Mouse (Mus musculus): ENCODE measurements around the gene Ezh2. TPM values are rescaled to one million over a fixed set of nuclear protein-coding genes. Genes with fewer than 3 reads are reported as not detected.
A peak's percentile ranks its signal among the peaks of the same experiment; 100 is the strongest.
"Not testable (repeated sequence)": the region's sequence is repeated elsewhere in the genome, so short reads cannot be mapped to it uniquely, and the experiment has no call there.

Gene Ezh2
- 10 to 100 TPM; 11.9 to 17.5 (median 12.8) TPM for total RNA-seq (2022)

- peak; percentile 94 to 96 for DNase-seq (ENCODE audit: low spot score in 2 of 2)
These were observed at the start of gene Ezh2 for GRCm38 (mm10) chr6:47594926-47595623. TSS of gene Ezh2 (minus strand) at chr6:47595341.

GRCm38 (mm10) chr6:47636527-47637076, 41.5 kb upstream of the Ezh2 start:
- no peak for DNase-seq (ENCODE audit: low spot score in 2 of 2)

DNA sequence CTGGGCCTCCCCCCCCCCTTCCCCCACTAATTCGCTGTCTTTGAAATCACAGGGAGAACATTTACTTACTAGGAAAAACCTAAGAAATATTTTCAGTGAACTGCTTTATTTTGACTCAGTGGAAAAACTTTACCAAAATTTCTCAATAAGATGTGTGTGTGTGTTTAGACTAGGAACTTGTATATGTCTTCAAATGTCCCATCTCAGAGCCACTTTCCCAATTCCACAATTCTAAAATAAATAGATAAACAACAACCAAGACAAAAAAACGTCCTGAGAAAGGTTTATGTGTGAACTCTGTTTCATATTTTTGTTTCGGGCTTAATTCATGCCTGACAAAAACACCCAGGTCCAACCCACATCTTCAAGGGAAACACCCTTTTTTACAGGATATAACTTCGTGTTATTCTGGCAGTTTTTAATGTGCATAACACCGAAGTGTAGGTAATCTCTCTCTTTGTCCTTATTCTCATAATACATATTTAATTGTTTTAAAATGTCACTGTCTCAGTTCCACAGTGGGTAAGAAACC, 40.9 kb upstream of the Ezh2 start:
- DNase-seq (ENCODE audit: low spot score in 2 of 2), result no peak

DNA sequence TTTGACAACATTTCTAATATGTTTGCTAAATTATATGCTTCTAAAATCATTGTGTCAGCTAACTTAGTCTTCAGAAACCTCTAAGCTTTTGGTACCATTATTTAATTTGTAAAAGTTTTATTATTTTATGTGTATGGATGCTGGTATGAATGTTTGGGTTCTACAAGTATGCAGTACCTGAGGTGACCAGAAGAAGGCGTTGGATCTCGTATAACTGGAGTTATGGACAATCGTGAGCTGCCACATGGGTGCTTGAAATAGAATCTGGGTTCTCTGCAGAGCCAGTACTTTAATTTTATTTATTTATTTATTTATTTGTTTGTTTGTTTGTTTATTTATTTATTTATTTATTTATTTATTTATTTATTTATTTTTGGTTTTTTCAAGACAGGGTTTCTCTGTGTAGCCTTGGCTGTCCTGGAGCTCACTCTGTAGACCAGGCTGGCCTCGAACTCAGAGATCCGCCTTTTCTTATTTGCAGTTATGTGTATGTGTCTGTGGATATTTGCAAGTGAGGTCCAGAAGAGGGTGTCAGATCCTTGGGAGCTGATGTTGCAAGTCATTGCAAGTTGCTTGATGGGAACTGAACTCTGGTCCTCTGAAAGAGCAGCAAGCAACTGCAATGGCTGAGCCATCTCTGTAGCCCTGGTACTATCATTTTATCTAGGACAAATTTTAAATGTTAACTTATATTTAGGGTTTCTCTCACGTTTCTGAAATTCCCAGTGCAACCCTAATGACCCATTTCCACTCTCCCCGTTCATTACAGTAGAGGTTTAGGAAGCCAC, 40.3 kb upstream of the Ezh2 start:
- DNase-seq (ENCODE audit: low spot score in 2 of 2), result no peak

- DNase-seq (ENCODE audit: low spot score in 2 of 2), result no peak
These were observed 38.3 kb upstream of the Ezh2 start for GRCm38 (mm10) chr6:47633467-47633866.

DNA sequence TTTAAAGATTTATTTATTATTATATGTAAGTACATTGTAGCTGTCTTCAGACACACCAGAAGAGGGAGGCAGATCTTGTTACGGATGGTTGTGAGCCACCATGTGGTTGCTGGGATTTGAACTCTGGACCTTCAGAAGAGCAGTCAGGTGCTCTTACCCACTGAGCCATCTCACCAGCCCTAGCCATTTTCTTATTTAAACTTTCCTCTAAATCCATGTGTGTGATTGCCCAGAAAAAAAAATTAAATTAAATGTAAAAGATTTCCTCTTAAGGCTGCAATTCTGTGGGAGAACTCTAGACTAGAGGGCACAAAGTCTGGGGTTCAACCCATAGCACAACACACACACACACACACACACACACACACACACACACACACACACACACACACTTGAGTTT, 34.9 kb upstream of the Ezh2 start:
- not testable (repeated sequence) for DNase-seq (ENCODE audit: low spot score in 2 of 2)

GRCm38 (mm10) chr6:47627978-47628377, 32.8 kb upstream of the Ezh2 start:
- no peak for DNase-seq (ENCODE audit: low spot score in 2 of 2)

GRCm38 (mm10) chr6:47626976-47627375, 31.8 kb upstream of the Ezh2 start:
- not testable (repeated sequence) for DNase-seq (ENCODE audit: low spot score in 2 of 2)

DNA sequence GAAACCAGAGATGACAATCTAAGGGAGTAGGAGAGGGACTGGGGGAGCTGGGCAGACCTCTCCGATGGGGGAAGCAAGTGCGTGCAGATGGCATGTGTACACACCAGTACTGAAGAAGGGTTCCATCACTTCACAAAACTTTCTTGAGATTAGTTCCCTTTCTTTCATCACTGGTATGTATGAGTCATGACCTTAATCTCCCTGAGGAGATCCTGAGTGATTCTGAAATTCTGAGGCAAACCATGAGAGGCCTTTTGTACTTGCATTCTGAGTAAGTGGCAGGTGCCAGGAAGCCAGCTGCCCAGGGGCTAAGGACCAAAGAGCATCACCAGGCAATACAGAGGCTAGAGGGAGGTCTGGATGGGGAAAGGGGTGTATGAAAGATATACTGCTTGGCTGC, 25.9 kb upstream of the Ezh2 start:
- no peak for DNase-seq (ENCODE audit: low spot score in 2 of 2)

DNA sequence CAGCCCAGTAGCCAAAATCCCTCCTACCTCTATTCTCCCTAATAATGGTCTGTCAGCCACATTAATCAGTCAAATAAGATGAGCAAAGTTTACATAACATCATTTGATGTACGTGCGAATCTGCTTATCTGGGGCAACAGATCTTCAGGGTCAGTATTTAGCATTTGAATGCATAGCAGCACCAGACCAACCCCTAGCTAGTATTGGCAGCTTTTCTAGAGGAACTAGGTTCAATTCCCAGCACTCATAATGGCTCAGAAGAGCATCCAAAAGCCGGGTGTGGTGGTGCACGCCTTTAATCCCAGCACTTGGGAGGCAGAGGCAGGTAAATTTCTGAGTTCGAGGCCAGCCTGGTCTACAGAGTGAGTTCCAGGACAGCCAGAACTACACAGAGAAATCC, 13.2 kb upstream of the Ezh2 start:
- not testable (repeated sequence) for DNase-seq (ENCODE audit: low spot score in 2 of 2)

GRCm38 (mm10) chr6:47601931-47602330, 6.8 kb upstream of the Ezh2 start:
- no peak for DNase-seq (ENCODE audit: low spot score in 2 of 2)

DNA sequence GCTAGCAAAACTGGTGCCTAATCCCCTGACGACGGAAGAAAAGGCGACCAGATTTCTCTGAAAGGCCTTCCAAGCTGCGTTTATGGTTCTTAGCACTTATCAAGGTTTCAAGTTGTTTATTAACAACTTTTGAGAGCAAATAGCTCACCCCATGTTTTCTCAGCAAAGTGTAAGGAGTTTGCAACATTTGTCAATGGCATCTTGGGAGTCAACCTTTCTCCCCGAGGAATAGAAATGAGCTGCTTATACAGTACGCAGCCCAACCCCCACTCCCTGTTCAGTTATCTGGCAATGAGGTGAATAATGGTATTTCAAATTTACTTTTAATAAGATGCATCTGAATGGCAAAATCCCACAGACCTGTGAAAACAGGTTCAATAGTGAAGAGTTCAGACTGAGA, 555 bp upstream of the Ezh2 start:
- no peak for DNase-seq (ENCODE audit: low spot score in 2 of 2)

DNA sequence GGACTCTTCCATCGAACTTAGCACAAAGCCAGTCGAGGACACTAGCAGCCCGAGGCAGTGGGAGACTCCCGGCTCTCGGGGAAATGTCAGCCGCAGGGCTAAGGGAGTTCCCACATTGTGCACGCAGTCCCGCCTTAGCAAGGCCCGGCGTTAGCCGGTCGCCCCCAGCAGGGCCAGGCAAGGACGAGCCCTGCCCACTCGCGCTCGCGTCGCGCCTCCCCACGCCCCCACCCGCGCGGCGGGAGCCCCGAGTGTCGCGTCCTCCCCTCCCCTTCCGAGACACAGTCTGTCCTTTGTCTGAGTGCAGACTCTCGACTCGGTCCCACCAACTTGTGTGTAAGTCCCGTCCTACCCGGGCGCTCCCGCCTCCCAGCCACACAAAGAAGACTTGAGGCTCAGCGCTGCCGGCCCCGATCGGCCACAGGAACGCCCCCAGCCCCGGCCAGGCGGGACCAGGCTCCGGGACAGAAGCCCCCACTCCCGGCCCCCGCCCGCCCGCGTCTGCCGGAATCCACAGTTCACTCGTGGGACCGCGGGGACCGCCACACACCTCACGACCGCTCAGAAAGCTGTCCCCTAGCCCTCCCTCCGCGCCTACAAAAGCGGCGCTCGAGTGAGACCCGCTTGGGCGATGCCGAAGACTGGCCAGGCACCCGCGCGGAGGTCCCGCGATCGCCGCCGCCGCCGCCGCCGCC, 853 bp downstream of the Ezh2 start:
- DNase-seq (ENCODE audit: low spot score in 2 of 2), result peak; percentile 40 to 46

DNA sequence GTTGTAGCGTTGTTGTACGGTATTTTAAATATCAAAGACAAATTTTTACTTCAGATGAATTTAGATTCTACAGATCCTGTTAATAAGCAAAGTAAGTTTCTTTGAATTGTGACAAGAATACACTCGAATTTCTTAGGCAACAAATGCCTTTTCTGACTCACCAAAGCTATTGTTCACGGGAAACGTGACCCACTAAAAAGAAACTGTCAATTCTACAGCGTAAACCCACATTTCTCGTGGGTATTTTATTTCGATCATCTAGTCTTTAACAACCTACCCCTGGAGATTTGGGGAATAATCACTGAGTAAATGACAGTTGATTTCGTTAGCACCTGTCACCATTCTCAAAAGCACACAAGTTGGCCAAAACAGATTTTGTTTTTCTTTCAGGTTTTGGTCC, 1.6 kb downstream of the Ezh2 start:
- no peak for DNase-seq (ENCODE audit: low spot score in 2 of 2)

- not testable (repeated sequence) for DNase-seq (ENCODE audit: low spot score in 2 of 2)
These were observed 7.8 kb downstream of the Ezh2 start for GRCm38 (mm10) chr6:47587332-47587731.

DNA sequence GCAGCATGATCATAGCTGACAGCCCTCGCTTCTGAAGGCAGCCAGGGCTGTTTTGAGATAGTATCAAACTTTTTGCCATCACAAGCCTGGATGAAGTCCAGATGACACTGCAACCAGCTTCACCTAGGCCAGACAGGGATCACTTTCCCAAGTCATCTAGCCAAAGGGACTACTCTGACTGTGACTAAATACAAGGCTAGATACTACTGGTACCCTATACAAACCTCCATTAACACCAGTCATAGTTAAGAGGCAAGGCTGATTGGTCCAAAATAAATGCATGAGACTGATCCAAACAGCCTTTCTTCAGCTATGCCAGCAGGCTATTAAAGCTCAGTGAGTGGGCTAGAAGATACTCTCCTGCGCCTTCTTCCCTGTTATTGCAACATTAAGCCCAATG, 22.3 kb downstream of the Ezh2 start:
- no peak for DNase-seq (ENCODE audit: low spot score in 2 of 2)

DNA sequence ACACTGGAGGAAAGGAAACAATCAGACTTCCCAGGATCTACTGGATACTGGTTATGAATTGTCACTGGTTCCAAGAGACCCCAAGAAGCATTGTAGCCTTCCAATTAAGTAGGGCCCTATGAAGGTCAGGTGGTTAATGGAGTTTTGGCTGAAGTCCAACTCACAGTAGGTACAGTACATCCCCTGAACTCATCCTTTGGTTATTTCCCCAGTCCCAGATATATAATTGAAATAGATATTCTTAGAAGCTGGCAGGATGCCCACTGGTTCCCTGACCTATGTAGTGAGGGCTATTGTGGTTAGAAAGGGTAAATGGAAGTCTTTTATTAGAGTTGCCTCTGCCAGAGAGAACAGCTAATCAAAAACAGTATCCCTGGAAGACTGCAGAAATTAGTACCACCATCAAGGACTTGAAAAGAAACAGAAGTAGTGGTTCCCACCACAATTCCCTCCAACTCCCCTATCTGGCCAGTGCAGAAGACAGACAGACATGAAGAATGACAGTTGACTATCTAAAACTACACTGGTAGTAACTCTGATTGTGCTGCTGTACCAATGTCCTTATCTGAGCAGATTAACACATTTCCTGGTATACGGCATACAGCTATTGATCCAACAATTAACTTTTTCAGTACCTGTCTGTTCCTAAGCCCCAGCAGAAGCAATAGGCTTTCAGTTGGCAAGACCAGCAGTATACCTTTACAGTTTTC, 29.7 kb downstream of the Ezh2 start:
- no peak for DNase-seq (ENCODE audit: low spot score in 2 of 2)

GRCm38 (mm10) chr6:47561426-47561825, 33.7 kb downstream of the Ezh2 start:
- no peak for DNase-seq (ENCODE audit: low spot score in 2 of 2)

DNA sequence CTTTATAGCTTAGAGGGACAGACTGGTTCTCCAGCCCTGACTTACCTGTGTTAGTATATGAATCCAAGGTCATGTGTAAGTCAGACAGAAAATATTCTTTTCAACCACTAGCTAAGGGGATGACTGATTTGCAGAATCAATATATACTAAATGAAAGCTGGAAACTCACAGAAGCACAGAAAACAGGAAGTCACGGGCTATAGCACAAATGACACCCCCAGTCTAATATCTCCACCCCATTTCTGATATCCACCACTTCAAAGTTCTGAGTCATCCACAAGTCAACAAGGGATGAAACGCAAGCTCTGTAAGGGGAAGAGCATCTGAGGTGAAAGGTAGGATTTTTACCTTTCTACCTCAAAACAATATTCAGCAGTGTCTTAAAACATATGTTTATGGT, 34.3 kb downstream of the Ezh2 start:
- no peak for DNase-seq (ENCODE audit: low spot score in 2 of 2)

GRCm38 (mm10) chr6:47560407-47560806, 34.7 kb downstream of the Ezh2 start:
- no peak for DNase-seq (ENCODE audit: low spot score in 2 of 2)

DNA sequence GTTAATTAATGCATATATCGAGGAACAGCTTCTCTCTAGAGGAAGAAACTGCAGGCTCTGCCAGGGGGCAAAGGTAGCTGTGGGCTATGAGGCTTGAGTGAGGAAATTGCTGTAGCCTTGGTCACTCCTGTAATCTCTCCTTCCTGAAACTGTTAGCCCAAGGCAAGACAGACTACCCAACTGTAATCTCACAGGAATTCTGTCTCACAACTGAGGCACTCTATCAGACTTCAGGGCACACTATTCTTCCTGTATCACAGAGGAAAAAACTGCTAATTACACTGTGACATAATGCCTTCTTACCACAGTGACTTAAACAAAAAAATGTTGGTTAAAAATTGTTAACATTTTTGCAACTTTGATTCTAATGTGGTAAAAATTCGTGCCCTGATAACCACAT, 35.9 kb downstream of the Ezh2 start:
- DNase-seq (ENCODE audit: low spot score in 2 of 2), result no peak

Measured in layer of hippocampus, adult 8-10 months (tissue).